Mouse (Mus musculus): ENCODE measurements around the gene Ror1.

DNA sequence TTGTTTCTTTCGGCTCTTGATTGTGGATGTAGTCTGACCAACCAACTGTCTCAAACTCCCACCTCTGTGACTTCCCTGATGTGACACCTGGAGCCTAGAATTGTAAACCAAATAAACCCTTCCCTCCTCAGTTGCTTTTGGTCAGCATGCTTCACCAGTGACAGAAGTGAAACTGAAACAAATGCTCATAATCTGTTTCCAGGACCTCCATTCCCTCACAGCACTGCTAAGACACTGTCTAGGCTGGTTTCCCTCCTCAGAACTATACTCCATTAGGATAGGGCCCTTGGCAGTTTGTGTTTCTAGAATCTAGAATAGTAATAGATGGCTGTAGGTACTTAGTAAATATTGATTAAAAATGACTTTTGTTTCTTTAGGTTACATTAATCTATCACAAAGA, 168.3 kb downstream of the Ror1 start:
- no peak for TF ChIP-seq CTCF (IDR thresholded peaks at IDR 0.05; ENCODE audit: low read depth, low read length)
- TF ChIP-seq EP300 (IDR thresholded peaks at IDR 0.05; ENCODE audit: insufficient read depth, low read depth, low read length), result no peak
- TF ChIP-seq POLR2A (IDR thresholded peaks at IDR 0.05; ENCODE audit: insufficient read depth, low read length), result no peak
